Mouse (Mus musculus) cerebellum, adult 2 months (tissue): ENCODE measurements at regions not wholly inside any gene's neighbourhood (a gene's known extent, or its start where the extent isn't known, plus 50 kb on each side); places are given as distances from the start of the nearest gene placed in this dataset.

Experiments used
- DNase-seq, 2 experiments: peaks; one replicate each; pipeline ENCODE4 v3.0.0; 2021
- H3K27ac ChIP-seq: fragments of 200-500 bp; 2 replicates; pipeline ENCODE4 v1.5.1; 2012; ENCODE audit warnings: low read length, control low read depth, inconsistent platforms; ENCODE audit not compliant: insufficient read depth
- H3K27me3 ChIP-seq: fragments of 200-500 bp; 2 replicates; pipeline ENCODE4 v1.6.1; 2012; ENCODE audit warnings: inconsistent platforms, mild to moderate bottlenecking, low read length, moderate library complexity; ENCODE audit not compliant: control insufficient read depth, insufficient read depth
- H3K4me1 ChIP-seq: fragments of 200-500 bp; 2 replicates; pipeline ENCODE4 v1.6.1; 2011; ENCODE audit warnings: low read length; ENCODE audit not compliant: control insufficient read depth, insufficient read depth
- H3K4me3 ChIP-seq: fragments of 200-500 bp; replicated peaks from 2 replicates; pipeline ENCODE3; 2011; ENCODE audit warnings: mild to moderate bottlenecking, low read depth, low read length, control low read depth; ENCODE audit not compliant: insufficient read depth
- CTCF ChIP-seq: fragments of 200-500 bp; IDR thresholded peaks from 2 replicates; pipeline ENCODE4 v1.5.1; 2011; ENCODE audit warnings: low read depth, mild to moderate bottlenecking, control low read depth, low read length, moderate library complexity, borderline replicate concordance; ENCODE audit not compliant: insufficient read depth
- POLR2A ChIP-seq: fragments of 200-500 bp; IDR thresholded peaks from 2 replicates; pipeline ENCODE4 v1.6.1; 2011; ENCODE audit warnings: low read length, control low read depth, borderline replicate concordance; ENCODE audit not compliant: insufficient read depth
- WGBS: fragments of 180-500 bp; shearing (Covaris S2); methylation state at CpG from one replicate; pipeline ENCODE4 v1.1.7; 2018; 5-methylcytosine and 5-hydroxymethylcytosine counted together

GRCm38 (mm10) chr16:25533206-25533580 lies 150.4 kb upstream of the Trp63 start:
- TF ChIP-seq POLR2A (no peak), CTCF (no peak)
- Histone ChIP-seq H3K4me1 (no peaks in the 10 kb centered on the region), H3K27me3 (no peaks in the 10 kb centered on the region), H3K27ac (no peak overlapping the region; the same call in 1 of the 2 replicates), H3K4me3 (no peak overlapping the region)
- WGBS: 16% methylated on average over 4 of the region's 4 CpGs
- DNase-seq: peak; percentile 43 to 66

- no peaks in the 10 kb centered on the region for H3K4me1 ChIP-seq
- WGBS: 87% methylated on average over 6 of the region's 6 CpGs
- TF ChIP-seq CTCF (no peak), POLR2A (no peak)
Observed at GRCm38 (mm10) chr16:25536550-25536949, 147.0 kb upstream of the Trp63 start.

GRCm38 (mm10) chr16:25549542-25550110 lies 133.9 kb upstream of the Trp63 start:
- Histone ChIP-seq H3K4me3 (no peak overlapping the region), H3K4me1 (no peaks in the 10 kb centered on the region), H3K27ac (no peak overlapping the region), H3K27me3 (no peaks in the 10 kb centered on the region)
- TF ChIP-seq CTCF (no peak), POLR2A (no peak)
- DNase-seq: no peak
- WGBS: 95% methylated on average over 8 of the region's 8 CpGs

More at GRCm38 (mm10) chr16:25536550-25536949, 147.0 kb upstream of the Trp63 start:
- Histone ChIP-seq H3K27me3 (no peaks in the 10 kb centered on the region), H3K4me3 (no peak overlapping the region), H3K27ac (no peak overlapping the region)
- DNase-seq: no peak

GRCm38 (mm10) chr16:25557181-25557580 lies 126.4 kb upstream of the Trp63 start:
- Histone ChIP-seq H3K4me1 (no peaks in the 10 kb centered on the region), H3K27ac (no peak overlapping the region), H3K27me3 (no peaks in the 10 kb centered on the region), H3K4me3 (no peak overlapping the region)
- 74% methylated on average over 3 of the region's 3 CpGs for WGBS
- no peak for DNase-seq
- no peak for TF ChIP-seq CTCF
- no peak for TF ChIP-seq POLR2A

GRCm38 (mm10) chr16:25580216-25580615 lies 103.3 kb upstream of the Trp63 start:
- no peak for DNase-seq
- no peak overlapping the region for H3K4me3 ChIP-seq
- TF ChIP-seq CTCF: no peak
- no peak for TF ChIP-seq POLR2A
- no peaks in the 10 kb centered on the region for H3K4me1 ChIP-seq
- no peak overlapping the region for H3K27ac ChIP-seq
- H3K27me3 ChIP-seq: no peaks in the 10 kb centered on the region
- WGBS: 79% methylated on average over 6 of the region's 6 CpGs

GRCm38 (mm10) chr16:25584337-25585069 lies 99.1 kb upstream of the Trp63 start:
- WGBS: 78% methylated on average over 14 of the region's 14 CpGs
- DNase-seq: no peak
- H3K4me3 ChIP-seq: no peak overlapping the region
- no peaks in the 10 kb centered on the region for H3K27me3 ChIP-seq
- H3K27ac ChIP-seq: no peak overlapping the region
- TF ChIP-seq POLR2A: no peak
- TF ChIP-seq CTCF: no peak
- H3K4me1 ChIP-seq: no peaks in the 10 kb centered on the region

- Histone ChIP-seq H3K27me3 (no peaks in the 10 kb centered on the region), H3K4me1 (no peaks in the 10 kb centered on the region), H3K4me3 (no peak overlapping the region), H3K27ac (no peak overlapping the region)
- 61% methylated on average over 7 of the region's 7 CpGs for WGBS
- no peak for DNase-seq
- TF ChIP-seq CTCF (no peak), POLR2A (no peak)
Observed at GRCm38 (mm10) chr16:25585070-25585454, 98.5 kb upstream of the Trp63 start.

- Histone ChIP-seq H3K27ac (no peak overlapping the region), H3K27me3 (no peaks in the 10 kb centered on the region), H3K4me1 (no peaks in the 10 kb centered on the region), H3K4me3 (no peak overlapping the region)
- TF ChIP-seq CTCF (no peak), POLR2A (no peak)
- WGBS: 92% methylated on average over 3 of the region's 3 CpGs
- DNase-seq: no peak
Observed at GRCm38 (mm10) chr16:25585953-25586352, 97.6 kb upstream of the Trp63 start.
